Mouse (Mus musculus): ENCODE measurements at regions not wholly inside any gene's neighbourhood (a gene's known extent, or its start where the extent isn't known, plus 50 kb on each side); places are given as distances from the start of the nearest gene placed in this dataset.

- TF ChIP-seq GATA1 (IDR thresholded peaks at IDR 0.05; ENCODE audit: borderline replicate concordance, low read length) (no peak), FLI1 (IDR thresholded peaks at IDR 0.05; ENCODE audit: low read length) (no peak)
Measured at GRCm38 (mm10) chr1:76958706-76959105, 556.2 kb downstream of the Epha4 start.
